Mouse (Mus musculus) frontal cortex, postnatal 25 days (tissue): Measurements from ENCODE around the gene Rilpl1.
"Not testable (repeated sequence)": the region's sequence is repeated elsewhere in the genome, so short reads cannot be mapped to it uniquely, and the experiment has no call there.

Experiments used
- DNase-seq, 2 experiments: peaks; one replicate each; pipeline ENCODE4 v3.0.0; 2022; ENCODE audit warnings: low spot score in 2 of 2

Gene Rilpl1

DNA sequence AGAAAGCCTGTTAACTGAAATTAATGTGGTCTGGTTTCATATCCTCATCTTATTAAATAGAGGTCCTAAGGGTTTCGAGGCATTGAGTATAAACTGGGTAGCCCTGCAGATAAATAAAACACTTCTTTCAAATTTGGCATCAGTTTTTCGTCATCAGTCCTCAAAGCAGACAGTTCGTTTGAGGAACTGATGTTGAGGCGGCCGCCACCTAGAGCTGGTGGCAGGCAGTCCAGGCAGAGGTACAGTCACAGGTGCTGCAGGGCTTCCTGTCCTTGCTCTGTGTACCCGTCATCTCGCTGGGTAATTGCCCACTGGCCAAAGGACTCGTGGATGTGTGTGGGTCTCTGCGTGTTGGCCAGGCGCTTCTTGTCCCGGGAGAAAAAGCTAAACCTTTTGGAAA is 37.7 kb downstream of the Rilpl1 start:
- DNase-seq: no peak

DNA sequence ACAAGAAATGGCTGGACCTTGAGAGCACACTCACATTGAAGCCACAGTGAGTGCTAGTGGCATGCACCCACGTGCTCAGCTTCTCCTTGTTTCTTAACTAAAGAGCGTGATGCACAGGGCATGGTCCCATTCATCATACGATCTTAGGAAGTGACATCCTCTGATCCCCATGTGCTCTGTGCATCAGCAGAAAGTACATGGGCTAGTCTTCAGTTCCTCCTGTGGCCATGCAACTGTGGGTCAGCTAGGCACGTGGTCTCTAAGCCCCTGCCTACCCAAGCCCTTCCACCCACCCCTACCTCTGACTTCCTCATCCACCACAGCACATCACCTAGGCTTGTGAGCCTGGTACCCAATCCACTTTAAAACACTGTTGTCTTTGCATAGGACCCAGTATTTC is 38.6 kb downstream of the Rilpl1 start:
- no peak for DNase-seq

DNA sequence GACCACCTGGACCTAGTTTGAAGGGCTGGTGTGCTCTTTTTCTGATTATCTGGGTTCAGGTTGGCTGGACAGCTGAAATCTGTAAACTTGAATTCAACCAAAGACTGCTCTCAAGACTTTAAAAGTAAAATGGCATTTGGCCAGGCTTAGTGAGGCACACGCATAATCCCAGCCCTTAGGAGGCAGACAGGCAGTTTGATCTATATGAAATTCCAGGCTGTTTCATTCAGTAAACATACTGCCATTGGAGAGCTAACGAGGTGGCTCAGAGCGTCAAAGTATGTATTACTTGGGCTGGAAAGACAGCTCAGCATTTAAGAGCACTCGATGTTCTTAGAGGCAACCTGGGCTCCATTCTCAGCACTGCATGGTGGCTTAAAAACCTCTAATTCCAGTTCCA is 39.5 kb downstream of the Rilpl1 start:
- DNase-seq: no peak

DNA sequence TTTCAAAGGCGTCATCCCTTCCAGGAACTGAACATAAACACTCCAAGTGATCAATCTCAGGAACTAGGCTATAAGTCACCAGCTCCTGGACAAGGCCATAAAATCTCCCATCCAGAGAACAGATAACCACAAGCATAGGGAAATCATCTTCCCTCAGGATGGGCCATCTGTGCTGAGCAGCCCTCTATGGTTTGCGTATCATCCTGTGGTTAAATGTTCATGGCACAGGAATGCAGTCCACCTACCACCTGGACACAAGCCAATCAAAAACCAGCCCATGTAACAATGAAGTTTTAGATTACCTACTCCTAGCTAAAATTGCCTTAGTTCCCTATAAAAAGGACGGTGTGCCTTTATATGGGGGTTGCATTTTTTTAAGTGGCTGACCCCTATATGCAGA is 42.3 kb downstream of the Rilpl1 start:
- DNase-seq: no peak

DNA sequence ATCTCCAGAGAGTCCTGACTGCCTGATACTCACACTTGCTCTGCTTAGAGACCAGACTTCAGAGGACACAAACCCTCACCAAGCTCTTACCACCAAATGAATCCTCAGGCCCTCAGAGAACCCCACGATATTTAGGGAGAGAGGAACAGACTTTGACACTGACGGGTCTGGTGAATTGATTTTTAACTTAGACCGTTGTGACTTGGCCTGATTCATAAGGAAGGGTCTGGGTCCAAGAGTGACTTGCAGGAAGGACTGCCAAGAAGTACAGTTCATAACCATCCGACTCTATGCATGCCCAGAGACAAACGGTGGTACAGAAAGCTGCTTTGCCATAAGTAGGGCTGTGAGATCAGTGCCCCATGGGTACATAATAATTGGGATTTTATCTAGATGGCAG is 45.5 kb downstream of the Rilpl1 start:
- no peak for DNase-seq

DNA sequence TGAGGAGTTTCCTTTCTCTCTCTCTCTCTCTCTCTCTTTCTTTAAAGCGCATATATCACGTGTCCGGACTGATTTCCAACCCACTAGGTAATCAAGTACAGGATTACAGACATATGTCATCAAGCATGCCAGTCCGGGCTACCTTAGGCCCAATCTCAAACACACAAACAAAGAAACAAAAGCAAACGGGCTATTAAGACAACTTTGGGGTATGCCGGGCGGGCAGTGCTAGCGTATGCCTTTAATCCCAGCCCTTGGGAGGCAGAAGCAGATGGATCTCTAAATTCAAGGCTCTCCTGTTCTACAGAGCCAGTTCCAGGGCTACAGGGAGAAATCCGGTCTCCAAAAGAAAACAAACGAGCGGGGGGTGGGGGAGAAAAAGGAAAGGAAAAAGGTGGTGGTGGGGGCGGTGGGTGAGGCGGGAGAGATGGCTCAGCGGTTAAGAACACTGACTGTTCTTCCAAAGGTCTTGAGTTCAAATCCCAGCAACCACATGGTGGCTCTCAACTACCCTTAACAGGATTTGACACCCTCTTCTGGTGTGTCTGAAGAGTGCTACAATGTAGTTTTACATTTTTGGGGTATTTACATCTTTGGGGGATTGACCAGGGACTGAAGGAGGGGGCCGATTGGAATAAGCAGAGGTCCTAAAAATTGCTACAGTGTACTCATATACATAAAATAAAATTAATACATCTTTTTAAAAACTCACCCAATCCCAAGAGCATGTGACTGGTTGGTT is 47.4 kb downstream of the Rilpl1 start:
- no peak for DNase-seq

DNA sequence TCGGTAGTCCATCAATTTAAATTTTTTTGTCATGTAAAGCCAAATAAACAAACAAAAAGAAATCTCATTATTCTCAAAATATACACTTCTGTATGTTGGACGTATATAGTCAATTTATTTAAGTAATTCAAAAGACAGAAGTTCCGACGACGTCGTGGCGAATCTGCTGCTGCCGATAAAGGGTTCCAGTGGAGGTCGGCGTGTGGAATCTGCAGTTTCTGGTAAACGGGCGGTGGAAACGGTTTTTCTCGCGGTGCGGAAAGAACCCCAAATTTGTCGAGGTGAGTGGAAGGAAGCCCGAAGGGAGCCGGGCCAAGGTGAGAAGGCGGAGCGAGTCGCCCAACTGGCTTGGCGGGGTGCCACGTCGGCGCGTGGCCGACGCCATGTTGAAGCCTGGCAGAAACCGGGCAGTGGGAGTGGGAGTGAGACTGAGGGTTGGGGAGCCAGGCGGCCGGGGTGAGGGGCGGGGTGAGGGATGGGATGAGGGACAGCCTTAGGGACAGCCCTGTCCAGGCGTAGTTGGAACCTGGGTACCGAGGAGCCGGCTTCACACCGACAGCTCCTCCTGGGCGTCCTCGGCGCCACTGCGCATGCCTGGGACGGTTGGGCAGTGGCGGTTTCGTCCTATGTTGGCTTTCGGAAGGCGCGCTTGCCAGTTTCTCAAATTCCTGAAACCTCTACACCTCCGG is 48.1 kb downstream of the Rilpl1 start, which contains the start of gene Snrnp35:
Gene Snrnp35 (plus strand): TSS at position 169 of the 689 bp plus-strand sequence.
- peak; percentile 80 to 85 for DNase-seq

DNA sequence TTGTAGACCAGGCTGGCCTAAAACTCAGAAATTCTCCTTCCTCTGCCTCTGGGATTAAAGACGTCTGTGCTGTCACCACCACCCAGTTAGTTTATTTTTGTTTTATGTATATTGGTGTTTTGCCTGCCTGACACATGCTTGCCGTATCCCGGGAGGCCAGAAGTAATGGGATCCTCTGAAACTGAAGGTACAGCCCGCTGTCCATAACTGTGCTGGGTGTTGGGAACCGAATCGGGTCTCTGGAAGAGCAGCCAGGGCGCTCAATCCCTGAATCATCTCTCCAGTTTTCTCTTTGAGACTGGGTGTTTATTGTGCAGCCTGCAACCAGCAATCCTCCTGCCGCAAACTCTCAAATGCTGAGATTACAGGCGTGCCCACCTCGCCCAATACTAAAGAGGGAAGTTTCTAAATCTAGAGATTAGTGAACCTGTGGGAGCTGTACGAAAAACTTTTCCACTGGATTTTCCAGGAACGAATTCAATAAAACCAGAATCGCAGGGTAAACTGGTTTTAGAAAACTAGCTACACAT is 48.7 kb downstream of the Rilpl1 start:
- no peak for DNase-seq

DNA sequence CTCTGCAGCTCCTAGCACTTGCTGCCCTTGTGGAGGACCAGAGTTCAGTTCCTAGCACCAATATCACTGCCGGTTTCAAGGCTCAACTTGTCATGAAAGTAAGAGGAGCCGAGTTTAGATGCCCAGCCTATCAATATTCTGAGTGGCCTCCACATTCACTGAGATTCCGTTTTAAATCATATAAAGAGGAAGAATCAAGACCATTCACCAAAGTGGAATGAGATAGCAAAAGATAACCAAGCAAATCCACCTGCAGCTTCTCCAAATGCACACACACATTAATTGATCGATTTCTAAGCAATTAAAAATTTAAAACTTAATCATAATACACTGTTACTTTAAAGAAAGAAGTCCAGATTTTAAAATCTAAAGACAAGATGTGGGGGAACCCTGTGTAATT is 49.5 kb downstream of the Rilpl1 start:
- DNase-seq: no peak

DNA sequence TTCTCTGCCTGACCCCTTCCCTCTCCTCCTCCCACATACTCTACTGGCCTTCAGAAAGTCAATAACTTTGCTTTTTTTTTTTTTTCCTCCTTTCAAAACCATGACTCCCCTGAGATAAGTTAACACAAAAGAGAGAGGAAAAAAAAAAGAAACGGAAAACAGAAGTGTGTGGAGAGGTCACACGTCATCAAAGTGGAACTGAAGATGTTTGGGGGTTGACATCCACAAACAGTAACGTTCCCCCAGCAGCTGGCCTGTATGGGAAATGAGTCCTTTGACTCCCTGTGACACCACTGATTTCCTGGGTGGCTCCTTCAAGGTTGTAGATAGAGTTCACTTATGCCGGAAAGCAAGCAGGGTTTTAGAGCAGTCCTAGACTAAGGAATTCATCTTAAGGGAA is 51.1 kb downstream of the Rilpl1 start:
- DNase-seq: no peak

DNA sequence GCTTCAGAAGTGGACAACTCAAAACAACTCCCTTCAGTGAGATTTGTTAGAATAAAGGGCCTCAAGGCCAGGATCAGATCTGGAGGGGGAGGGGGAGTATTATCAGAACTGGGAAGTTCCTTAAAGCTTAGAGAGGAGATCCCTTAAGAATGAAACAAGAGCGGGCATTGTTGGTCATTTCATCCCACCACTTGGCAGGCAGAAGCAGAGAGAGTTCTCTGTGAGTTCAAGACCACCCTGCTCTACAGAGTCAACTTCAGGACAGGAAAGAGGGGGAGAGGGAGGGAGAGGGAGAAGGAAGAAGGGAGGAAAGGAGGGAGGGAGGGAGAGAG is 52.4 kb downstream of the Rilpl1 start:
- DNase-seq: no peak

DNA sequence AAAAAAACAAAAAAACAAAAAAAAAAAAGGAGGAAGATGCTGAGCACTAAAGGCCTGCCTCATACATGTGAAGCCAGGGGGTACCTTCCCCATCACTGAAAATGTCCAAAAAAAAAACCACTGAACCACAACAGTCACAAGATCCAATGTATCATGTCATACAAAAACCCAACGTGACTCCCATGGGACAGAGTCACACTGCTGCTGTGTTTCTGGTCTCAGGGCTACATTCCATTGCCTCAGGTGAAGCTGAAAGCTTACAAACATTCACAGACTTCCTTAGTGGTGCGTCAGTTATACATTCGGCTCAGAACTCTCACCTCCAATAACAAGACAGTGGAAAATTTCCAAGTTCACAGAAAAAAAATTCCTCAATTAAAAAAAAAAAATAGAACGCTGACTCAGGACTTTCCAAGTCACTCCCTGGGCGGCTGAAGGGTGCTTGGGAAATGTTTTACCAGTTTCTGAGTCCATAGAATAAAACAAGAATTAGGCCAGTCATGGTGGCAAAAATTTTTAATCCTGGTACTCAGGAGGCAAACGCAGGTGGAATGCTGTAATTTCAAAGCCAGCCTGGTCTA is 60.5 kb downstream of the Rilpl1 start:
- DNase-seq: no peak

DNA sequence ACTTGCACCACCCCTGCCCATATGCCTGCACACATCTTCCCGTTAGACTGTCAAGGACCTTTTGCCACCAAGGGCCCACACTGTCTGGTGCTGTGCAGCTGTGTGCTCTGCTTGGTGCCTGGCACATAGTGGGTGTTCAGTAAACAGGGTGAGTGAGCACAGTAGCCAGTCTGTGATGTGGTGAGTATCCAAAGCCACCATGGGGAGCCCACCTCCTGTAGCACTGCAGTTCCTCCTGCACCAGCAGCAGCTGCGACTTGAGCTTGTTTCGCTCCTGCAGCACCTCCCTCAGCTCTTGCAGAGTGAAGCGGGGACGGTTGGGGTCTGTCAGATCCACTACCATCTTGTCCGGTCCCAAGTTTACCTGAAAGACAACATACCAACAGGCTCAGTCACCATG is 61.7 kb downstream of the Rilpl1 start:
- no peak for DNase-seq

DNA sequence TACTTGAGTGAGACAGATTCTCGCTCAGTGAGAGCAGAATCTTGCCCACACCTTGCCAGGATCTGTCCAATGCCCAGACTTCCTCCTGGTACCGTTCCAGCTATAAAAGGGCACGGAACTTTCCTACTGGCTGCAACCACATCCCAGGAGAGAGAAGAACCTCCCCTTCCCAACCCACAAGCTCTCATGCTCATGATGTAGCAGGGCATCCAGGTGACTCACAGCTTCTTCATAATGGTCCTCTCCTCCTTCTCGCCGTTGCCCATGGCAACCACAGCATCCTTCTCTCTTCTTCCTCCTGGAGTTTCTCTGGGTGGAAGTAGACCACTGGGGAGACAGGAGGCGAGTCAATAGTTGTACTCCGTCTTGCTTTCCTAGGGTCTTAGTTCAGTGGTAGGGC is 62.8 kb downstream of the Rilpl1 start:
- DNase-seq: no peak

DNA sequence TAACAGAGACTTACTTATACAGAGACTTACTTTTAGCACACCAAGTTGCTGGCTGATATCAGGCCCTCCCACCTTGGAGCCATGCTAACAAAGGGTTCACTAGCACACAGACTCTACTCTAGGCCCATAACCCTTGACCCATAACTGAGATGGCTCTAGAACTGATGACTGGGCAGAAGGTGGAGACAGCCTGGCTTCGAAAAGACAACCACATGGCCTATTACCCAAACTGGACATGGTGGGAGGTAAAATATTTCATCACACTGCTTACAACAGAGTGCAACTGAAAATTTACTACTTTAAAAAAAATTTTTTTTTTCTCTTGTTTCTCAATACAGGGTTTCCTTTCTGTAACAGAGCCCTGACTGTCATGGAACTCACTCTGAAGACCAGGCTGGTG is 63.4 kb downstream of the Rilpl1 start:
- DNase-seq: no peak

DNA sequence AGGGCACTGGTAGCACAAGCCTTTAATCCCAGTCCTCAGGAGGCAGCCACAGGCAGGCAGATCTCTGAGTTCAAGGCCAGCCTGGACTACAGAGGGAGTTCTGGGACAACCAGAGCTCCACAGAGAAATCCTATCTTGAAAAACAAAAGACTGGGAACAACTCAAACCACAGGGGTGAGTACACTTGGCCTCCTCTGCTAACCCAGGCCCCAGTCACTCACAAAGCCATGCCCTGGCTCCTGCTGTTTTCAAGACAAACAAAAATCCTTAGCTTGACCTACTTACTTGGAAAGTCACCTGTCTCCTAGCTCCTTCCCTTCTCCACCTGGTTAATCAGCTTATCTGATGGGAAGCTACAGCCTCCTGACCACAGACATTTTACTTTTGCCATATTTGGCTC is 66.3 kb downstream of the Rilpl1 start:
- DNase-seq: no peak

DNA sequence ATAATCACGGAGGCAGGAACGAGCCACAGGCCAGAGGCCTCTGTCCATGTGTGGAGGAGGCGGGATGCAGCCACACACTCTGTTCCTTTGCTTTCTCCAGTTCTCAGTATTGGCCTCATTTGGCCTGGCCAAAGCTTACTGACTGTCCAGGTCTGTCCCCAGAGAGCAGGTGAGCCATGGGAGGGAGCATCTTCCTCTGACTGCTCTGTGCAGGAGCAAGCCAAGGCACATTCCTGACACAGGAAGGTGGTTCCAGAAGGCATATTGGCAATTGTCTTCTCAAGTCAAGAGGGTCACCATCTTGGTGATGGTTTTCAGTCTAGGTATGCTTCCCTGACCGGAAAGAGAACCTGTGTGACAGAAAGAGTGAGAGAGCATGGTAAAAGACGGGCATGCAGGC is 67.7 kb downstream of the Rilpl1 start:
- DNase-seq: no peak

DNA sequence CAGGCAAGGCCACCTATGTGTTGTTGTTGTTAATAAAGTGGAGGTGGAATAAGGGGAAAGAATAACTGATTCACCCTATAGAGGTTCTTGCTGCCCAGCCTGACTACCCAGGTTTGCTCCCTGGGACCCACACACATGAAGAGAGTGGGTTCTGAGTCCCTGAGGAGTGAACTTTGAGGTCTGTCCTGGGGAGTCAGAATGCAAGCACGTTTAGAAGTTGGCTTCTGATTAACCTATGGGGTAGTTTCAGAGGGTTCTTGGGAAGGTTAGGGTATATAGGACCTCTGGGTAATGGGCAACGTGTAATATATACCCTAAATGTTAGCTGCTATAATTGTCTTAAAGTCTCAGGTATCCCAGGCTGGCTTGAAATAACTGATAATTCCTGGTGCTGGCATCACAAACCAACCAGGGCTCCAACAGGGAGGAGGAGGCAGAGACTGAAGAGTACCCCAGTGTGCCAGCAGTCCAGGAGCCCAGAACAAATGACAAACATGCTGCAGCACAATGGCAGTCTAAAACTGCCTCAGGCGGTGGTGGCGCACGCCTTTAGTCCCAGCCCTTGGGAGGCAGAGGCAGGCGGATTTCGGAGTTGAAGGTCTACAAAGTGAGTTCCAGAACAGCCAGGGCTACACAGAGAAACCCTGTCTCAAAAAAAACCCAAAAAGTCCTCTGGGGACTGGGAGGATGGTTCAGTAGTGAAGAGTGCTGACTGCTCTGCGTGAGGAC is 68.7 kb downstream of the Rilpl1 start:
- DNase-seq: no peak

DNA sequence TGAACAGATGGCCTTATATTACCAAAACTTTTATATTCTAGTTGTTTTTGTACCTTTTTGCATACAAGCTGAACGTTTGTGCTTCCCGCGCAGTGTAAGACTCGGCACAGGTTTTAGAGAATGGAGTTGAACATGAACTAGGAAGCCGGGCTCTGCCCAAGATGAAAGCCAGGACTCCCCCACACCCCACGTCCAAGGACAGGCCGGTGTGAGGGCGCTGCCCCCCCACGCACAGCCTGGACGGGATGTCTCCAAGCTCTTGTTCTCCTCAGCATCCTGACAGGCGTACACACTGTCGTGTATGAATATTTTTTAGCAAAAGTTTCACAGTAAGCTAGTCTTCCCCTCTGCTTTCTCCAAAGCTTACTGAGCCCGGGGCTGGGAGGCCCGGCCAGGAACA is 70.3 kb downstream of the Rilpl1 start:
- not testable (repeated sequence) for DNase-seq

DNA sequence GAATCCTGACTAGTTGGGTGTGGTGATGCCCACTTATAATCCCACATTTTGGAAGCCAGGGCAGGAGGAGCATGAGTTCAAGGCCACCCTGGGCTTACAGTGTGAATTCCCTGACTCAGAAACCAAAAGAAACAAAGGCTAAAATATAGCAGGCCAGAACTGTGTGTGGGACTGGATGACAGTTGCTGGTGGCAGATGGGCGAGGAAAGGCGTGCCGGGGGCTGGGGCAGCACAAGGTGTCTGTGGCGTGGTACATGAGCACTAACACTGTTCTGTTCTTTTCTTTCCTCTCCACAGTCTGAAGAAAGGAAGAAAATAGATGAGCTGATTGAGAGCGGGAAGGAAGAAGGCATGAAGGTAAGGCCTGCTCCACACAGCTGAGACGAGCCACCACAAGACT is 74.4 kb downstream of the Rilpl1 start:
- DNase-seq: no peak

DNA sequence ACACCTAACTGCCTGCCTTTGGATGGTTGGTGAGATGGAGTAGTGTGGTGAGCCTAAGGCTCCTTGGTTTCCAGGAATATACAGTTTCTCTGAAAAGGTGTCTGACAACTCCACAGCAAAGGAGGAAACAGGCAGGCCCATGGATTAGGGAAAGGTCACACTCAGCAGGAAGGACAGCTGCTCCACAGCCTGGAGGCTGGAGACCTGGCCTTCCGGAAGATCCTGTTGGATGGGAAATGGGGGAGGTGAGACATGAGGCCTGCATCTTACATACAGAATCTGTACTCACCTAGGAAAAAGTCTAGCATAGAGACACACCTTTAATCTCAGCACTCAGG is 77.1 kb downstream of the Rilpl1 start:
- no peak for DNase-seq

DNA sequence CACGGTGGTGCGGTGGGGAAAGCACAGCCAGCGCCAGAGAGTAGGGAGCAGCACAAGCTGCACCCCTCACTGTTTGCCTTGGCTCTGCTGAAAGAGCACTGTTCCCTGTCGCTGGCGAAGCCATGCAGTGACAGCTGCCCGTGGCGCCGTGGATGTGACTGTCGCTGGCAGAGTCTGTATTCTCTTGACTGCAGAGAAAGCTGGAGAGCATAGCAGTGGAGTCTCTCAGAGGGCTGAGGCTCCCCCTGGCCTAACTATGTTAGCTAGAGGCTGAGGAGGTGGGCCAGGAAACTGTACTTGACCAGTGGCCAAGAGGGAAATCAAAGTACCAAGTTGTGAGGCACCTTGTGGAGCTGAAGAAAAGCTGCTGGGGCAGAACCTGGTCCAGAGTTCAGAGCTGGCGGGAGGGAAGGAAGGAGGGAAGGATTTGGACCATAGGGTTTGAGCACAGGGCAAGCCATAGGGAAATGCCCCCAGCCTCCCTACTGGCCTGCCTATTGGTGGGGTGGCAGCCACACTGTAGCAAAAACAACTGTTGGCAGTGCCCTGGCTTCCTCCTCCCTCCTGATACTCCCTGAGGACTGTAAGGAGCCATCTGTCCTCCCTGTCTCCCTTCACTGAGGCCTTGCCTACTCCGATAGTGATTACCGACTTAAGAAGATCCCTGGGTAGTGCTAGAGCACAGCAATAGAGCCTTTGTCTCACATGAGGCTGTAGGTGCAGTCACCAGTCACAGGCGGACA is 77.7 kb downstream of the Rilpl1 start:
- DNase-seq: no peak
